Mouse (Mus musculus) ES-Bruce4 (cell line): ENCODE measurements at regions not wholly inside any gene's neighbourhood (a gene's known extent, or its start where the extent isn't known, plus 50 kb on each side); places are given as distances from the start of the nearest gene placed in this dataset.
A peak's percentile ranks its signal among the peaks of the same experiment; 100 is the strongest.

Experiments
- CTCF ChIP-seq: IDR thresholded peaks from one replicate; pipeline ENCODE4 v1.8.1; 2011; ENCODE audit warnings: low read depth, low read length
- EP300 ChIP-seq: IDR thresholded peaks from 2 replicates; pipeline ENCODE4 v1.6.1; 2011; ENCODE audit warnings: low read depth, low read length; ENCODE audit not compliant: insufficient read depth
- POLR2A ChIP-seq: IDR thresholded peaks from one replicate; pipeline ENCODE4 v1.8.1; 2011; ENCODE audit warnings: low read length; ENCODE audit not compliant: insufficient read depth

DNA sequence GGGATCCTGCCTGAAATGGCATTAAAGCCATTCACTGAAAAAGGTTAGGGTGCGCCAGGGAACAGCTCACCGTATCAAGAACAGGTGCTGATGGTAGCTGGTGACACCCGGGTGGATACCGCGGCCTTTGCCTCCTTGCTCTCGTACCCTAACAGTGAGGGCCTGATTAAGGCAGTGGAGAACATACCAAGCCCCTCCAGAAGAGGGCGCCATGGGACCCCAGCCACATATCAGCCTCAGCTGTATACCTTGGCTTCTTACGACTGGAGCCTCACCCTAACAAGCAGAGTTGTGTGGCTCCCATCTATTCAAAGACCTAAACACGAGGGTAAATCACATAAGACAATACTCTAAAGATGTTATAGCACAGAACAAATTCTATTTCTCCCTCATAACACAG is 203.7 kb upstream of the 1700012A03Rik start:
- TF ChIP-seq CTCF (peak; percentile 39), EP300 (no peak), POLR2A (no peak)
